Mouse (Mus musculus) neutrophil, adult 5-6 weeks (primary cell): ENCODE results near the gene LTO1. TPM values are rescaled to one million over a fixed set of nuclear protein-coding genes. Genes with fewer than 3 reads are reported as not detected.
"Not testable (repeated sequence)": the region's sequence is repeated elsewhere in the genome, so short reads cannot be mapped to it uniquely, and the experiment has no call there.

ENCODE experiments used
- ATAC-seq: fragments of 151-379, 151-347 bp; 2 replicates; pipeline ENCODE4 v1.8.0; 2017; ENCODE audit warnings: mild to moderate bottlenecking, moderate TSS enrichment; ENCODE audit not compliant: insufficient number of reproducible peaks, poor library complexity, low FRiP score, severe bottlenecking; ENCODE audit errors: extremely low read depth
- total RNA-seq: library from RNA; stranded (forward); fragments of 200-1000 nt; gene quantifications from 2 replicates; pipeline ENCODE4 v1.2.3, GENCODE M21; 2017

LTO1 gene
- 45.0 and 49.2 TPM in 2 replicates for total RNA-seq

DNA sequence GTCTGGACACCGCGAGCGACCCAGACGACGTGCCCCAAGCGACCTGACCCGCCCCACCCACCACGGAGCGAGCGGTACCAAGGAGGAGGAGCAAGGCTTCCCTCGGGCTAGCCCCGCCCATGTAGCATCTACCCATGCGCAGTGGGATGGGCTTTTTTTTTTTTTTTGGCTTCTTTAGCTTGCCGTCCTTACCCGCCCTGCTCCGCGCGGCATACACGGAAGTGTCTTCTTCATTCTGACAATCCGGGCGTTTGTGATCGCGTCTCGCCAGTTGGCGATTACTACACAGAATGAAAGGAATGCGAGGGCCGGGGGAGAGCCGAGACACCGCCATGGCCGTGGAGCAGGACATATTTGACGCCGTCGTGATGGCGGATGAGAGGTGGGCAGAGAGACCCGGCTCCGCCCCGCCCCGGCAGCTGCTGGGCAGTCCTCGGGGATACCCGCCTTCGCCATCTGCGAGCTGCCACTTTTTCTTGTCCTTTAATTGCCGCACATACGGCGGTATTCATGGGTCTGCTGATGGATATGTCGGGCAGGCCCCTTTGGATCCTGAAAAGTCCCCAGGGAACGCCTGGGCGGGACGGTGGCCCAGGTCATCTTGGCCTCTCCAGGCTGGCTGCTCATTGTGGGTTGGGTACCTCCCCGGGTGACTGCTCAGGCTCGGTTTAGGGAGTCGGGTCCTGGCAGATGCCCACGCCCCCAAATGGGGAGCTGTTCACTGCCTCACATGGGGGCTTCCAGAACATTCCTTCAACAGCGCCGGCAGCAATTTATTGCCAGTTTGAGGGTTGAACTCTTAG lies at the start of gene LTO1:
Gene LTO1 (plus strand): TSS at position 153 of the 803 bp plus-strand sequence.
- ATAC-seq: peak; percentile 84

DNA sequence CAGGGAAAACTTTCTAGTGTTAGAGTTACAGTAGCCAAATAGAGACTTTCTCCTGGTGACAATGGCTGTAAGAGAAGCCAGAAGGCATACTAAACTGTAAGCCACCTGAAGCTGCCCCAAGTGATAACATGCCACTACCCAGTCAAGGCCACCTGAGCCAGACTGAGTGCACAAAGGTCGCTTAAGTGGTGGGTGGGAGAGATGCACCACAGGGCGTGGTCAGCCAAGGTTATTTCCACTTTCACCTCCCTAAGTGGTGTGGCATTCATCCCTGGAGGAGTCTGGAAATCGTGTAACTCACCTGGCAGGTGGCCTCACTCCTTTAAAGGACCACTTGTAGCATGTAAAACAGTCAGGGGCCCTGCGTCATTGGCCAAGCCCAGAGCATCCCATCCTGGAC lies 47.7 kb upstream of the LTO1 start:
- no peak for ATAC-seq

GRCm38 (mm10) chr7:144867602-144868001 lies 47.3 kb upstream of the LTO1 start:
- ATAC-seq: no peak

DNA sequence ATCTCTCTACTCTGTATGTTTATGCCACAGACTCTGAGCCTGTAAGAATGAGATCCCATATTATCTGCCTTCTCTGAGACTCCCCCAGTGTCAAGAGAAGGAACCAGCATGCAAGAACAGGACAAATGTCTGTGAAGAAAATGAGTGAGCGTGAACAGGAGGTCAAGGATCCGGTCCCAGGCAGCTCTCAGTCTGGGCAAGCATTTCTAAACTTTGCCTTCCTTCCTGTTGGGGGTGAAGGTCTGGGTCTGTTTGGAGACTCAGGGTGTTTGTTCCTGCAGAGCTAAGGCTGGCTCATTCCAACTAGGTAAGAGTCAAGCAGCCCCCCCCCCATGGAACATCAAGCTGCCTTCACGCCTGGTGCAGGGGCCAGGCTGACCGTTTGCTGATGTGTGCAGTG lies 42.5 kb upstream of the LTO1 start:
- ATAC-seq: no peak

GRCm38 (mm10) chr7:144873160-144873559 lies 41.7 kb upstream of the LTO1 start:
- no peak for ATAC-seq

DNA sequence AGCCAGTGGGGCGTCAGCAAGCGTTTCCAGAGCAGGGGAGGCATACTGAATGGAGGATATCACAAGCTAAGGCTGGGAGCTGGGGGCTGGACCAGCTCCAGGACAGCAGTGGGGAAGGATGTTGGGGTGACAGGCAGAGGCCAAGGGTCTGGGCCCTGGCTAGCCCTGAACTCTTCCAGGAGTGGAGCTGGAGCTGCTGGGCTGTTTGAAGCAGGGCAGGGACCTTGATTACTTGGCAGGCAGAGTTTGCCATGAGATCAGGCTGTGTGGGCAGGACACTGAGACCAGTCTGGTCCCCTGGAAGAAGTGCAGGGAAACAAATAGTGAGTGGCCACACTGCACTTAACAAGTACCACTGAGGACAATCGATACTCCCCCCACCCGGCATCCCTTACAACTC lies 40.7 kb upstream of the LTO1 start:
- ATAC-seq: no peak

- ATAC-seq: no peak
Observed at GRCm38 (mm10) chr7:144878401-144878800, 36.5 kb upstream of the LTO1 start.

DNA sequence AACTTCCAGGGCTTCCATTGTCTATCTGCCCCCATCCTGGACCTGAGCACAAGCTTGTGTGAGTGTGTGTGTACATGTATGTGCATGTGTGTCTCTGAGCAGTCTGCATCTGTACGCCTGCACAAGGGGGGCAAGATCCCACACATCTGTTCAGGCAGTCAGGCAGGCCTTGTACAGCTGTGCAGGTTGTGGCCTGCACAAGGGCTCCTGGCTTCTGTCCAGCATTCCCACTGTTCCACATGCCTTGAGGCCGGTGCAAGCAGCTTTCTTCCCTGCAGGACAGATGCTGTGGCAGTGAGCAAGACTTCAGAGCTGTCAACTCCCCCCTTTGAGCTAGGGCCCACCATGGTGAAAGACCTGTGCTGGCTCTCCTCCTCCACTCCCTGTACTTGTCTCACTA lies 31.8 kb upstream of the LTO1 start:
- no peak for ATAC-seq

DNA sequence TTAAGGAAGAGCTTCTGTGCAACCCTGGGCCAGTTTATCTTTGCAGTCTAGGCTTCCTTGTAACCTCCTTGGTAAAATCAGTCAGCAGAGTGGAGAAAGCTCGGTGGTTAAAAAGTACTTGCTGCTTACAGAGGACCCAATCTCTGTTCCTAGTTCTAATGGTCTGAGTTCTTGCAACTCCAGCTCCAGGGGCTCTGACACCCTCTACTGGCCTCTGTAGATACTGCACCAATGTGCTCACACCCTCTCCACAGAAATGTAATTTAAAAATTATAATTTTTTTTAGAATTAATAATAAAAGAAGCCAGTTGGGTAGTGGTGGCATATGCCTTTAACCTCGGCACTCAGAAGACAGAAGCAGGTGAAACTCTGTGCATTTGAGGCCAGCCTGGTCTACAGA lies 27.2 kb upstream of the LTO1 start:
- no peak for ATAC-seq

GRCm38 (mm10) chr7:144888564-144889299 lies 26.2 kb upstream of the LTO1 start:
- ATAC-seq: no peak

DNA sequence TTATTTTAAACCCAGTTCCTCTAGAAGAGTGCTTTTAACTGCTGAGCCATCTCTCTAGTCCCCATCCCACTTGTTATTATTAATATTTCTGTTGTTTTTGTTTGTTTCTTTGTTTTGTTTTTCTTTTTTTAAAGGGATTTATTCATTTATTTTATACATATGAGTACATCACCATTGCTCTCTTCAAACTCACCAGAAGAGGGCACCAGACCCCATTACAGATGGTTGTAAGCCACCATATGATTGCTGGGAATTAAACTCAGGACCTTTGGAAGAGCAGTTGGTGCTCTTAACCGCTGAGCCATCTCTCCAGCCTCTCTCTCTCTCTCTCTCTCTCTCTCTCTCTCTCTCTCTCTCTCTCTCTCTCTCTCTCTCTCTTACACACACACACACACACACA lies 24.2 kb upstream of the LTO1 start:
- not testable (repeated sequence) for ATAC-seq

DNA sequence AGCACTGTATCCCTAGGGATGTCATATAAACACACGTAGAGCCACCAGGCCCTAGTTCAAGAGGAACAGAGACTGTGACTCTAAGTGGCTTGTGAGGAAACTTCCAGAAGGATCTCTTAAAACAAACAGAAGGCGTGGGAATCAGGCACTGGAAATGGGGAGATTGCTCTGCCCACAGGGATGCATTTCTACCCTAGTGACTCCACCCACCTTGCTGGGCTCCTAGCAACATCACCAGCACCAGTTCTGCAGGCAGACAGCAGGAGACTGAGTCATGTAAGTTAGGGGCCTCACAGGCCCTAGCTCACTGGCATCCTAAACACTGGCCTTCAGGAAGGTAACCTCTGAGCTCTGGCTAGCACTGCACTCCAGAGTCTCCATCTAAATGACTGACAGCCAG lies 23.0 kb upstream of the LTO1 start:
- ATAC-seq: no peak

GRCm38 (mm10) chr7:144892322-144892721 lies 22.6 kb upstream of the LTO1 start:
- ATAC-seq: no peak

DNA sequence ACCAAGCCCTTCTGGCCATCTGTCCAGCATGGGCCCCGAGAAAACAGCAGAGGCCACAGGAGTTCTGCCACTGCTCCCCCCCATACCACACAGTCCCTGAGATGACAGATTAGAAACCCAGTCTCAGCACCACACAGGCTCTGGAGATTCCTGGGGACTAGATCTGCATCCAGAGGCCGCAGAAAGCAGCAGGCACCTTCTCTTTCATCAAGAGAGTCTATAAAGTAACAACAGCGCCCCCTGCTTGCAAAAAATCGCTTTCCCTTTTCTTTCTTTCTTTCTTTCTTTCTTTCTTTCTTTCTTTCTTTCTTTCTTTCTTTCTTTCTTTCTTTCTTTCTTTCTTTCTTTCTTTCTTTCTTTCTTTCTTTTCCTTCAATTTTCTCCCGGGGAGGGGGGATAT lies 20.7 kb upstream of the LTO1 start:
- no peak for ATAC-seq

DNA sequence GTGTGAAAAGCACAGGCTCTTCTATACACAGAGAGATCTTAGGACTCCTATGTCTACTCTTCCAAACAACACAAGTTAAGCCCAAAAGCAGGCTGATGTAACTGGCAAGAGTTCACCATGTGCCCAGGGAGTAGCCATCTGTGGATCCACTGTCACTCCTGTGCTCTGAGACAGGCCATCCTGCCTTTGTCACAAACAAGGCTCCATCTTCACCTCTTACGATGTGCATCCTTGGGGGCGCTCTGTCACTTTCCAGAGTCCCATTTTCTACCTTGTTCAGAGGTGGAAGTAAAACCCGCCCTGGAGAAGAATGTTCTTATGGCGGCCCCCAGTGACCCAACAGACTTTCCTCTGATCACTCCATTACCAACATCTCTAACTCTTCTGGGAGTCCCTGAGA lies 20.2 kb upstream of the LTO1 start:
- no peak for ATAC-seq

DNA sequence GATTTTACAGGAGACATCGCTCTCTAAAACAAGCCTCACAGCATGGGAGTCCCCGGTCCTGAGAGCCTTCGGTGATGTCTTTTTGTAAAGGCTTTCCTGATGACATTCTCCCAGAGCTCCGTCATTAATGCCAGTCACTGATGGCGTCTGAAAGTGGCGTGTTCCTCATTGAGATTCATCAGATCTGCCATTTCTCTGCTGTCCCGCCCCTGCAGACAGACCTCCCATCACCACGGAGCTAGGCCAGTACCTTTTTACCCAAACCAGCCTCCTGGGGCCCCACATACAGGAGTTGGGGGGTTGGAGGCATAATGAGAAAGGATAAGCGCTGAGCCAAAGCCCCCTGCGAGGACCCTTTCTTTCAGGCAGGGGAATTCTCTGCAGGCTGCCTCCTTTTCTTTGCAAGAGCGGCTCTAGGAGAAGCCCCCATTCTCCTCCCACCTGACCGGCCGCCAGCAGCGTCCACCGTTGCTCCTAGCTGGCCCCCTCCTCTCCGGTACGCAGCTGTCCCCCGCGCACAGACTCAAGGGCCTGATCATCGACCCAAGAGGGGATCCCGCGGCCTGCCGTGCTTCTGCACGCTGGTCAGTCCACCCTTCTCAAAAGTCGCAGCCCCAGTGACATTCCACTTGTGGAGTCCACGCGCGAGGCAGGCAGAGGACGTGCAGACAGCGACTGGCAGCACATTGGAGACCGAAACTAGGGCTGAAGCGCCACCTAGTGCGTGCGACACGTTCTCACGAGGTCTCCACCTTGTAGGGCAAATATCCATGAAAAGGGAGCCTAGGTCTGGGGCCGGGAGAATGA lies 19.4 kb upstream of the LTO1 start:
- peak; percentile 42; the same call in 1 of the 2 replicates for ATAC-seq

DNA sequence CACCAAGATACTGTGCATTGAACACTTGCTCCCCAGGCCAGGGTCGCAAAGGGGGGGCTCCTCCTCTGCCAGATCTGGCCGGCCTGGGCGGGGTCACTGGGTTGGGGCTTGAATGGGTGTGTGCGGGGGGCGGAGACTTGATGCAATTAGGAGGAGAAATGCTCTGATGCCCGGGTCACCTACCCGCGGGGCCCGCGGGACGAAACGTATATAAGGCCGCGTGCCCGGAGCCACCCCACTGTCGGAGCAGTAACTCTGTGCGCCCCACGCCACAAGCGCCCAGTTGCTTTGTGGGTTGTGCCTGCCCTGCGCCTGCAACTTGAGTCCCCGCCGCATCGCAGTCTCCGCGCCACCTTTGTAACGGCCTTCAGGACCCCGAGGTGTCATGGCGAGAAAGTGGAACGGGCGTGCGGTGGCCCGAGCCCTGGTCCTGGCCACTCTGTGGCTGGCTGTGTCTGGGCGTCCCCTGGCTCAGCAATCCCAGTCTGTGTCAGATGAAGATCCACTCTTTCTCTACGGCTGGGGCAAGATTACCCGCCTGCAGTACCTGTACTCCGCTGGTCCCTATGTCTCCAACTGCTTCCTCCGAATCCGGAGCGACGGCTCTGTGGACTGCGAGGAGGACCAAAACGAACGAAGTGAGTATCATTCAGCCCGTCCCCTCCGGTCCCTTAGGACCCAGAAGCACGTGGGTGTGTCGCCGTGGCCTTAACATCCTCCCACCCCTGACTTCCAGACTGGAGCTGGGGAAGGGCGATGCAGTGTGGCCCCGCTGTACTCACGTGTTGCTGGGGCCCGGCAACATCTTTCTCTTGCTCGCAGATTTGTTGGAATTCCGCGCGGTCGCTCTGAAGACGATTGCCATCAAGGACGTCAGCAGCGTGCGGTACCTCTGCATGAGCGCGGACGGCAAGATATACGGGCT lies 18.3 kb upstream of the LTO1 start, which contains the start of gene Fgf15:
Gene Fgf15 (plus strand): TSS at position 238 of the 925 bp plus-strand sequence.
- ATAC-seq: no peak

DNA sequence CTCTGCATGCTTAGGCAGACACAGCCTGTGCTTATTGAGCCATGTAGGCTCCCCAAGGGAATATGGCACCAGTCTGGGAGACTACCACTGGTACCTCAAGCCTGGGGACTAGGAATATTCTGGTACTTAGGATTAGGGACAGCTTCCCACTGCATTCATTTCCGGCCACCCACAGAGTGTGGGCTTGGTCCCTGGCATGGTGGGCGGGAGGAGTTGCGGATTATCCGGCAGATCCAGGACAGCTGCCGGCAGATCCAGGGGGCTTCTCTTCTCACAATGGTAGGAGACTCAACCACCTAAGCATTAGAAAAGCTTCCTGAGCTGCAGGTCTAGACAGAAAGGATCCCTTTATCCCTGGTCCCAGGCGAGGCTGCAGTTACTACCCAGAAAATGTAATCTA lies 16.4 kb upstream of the LTO1 start:
- ATAC-seq: no peak
